Mouse (Mus musculus) limb, embryonic 13.5 days (tissue): ENCODE results near the gene Gbp8. TPM values are rescaled to one million over a fixed set of nuclear protein-coding genes. Genes with fewer than 3 reads are reported as not detected.
"Not testable (repeated sequence)": the region's sequence is repeated elsewhere in the genome, so short reads cannot be mapped to it uniquely, and the experiment has no call there.

Source experiments
- ATAC-seq: fragments of 200-750 bp; cut with Nextera tagmentation; 2 replicates; pipeline ENCODE4 v1.8.0; 2017; ENCODE audit warnings: low read depth, moderate number of reproducible peaks, moderate TSS enrichment; ENCODE audit not compliant: low FRiP score
- H3K27ac ChIP-seq: fragments of 300-500 bp; sonication (generic); 2 replicates; pipeline ENCODE4 v1.5.1; 2015; ENCODE audit warnings: inconsistent platforms, mild to moderate bottlenecking, moderate library complexity
- H3K27me3 ChIP-seq: fragments of 300-500 bp; sonication (generic); 2 replicates; pipeline ENCODE4 v1.6.1; 2015; ENCODE audit warnings: mild to moderate bottlenecking, inconsistent platforms
- H3K36me3 ChIP-seq: fragments of 300-500 bp; sonication (generic); 2 replicates; pipeline ENCODE4 v1.6.1; 2015; ENCODE audit warnings: inconsistent platforms, mild to moderate bottlenecking, moderate library complexity
- H3K4me1 ChIP-seq: fragments of 300-500 bp; sonication (generic); 2 replicates; pipeline ENCODE4 v1.6.1; 2015; ENCODE audit warnings: inconsistent platforms
- H3K4me2 ChIP-seq: fragments of 300-500 bp; sonication (generic); replicated peaks from 2 replicates; pipeline ENCODE4 v1.6.1; 2015; ENCODE audit warnings: inconsistent platforms, mild to moderate bottlenecking, moderate library complexity
- H3K4me3 ChIP-seq: fragments of 300-500 bp; sonication (generic); 2 replicates; pipeline ENCODE4 v1.5.1; 2015; ENCODE audit warnings: moderate library complexity, mild to moderate bottlenecking, inconsistent platforms
- H3K9ac ChIP-seq: fragments of 300-500 bp; sonication (generic); 2 replicates; pipeline ENCODE4 v1.6.1; 2015; ENCODE audit warnings: mild to moderate bottlenecking, inconsistent platforms
- H3K9me3 ChIP-seq: fragments of 300-500 bp; sonication (generic); 2 replicates; pipeline ENCODE4 v1.6.1; 2016; ENCODE audit warnings: inconsistent platforms
- WGBS: fragments of 180-500 bp; shearing (Covaris S2); methylation state at CpG from one replicate; pipeline ENCODE4 v1.1.7; 2015; 5-methylcytosine and 5-hydroxymethylcytosine counted together
- polyA plus RNA-seq: library from polyadenylated mRNA; unstranded; fragments of >200 nt; fragmentation: Nextera tagmentation; extraction: Ambion mirVana; gene quantifications from 2 replicates; pipeline ENCODE4 v1.2.1, GENCODE M21; 2015

Gbp8 gene
- polyA plus RNA-seq, 1 experiment from 2014 or later = 0.48 TPM

- 84% methylated on average over 2 of the region's 2 CpGs for WGBS
- no peaks in the 10 kb centered on the region for H3K9me3 ChIP-seq
- H3K27ac ChIP-seq = no peak overlapping the region
- H3K4me1 ChIP-seq = no peaks in the 10 kb centered on the region
- H3K9ac ChIP-seq = no peak overlapping the region
- H3K4me3 ChIP-seq = no peak overlapping the region
- no peak overlapping the region for H3K4me2 ChIP-seq
- no peak for ATAC-seq
- no peaks in the 10 kb centered on the region for H3K27me3 ChIP-seq
- no peaks in the 10 kb centered on the region for H3K36me3 ChIP-seq
These were observed 24.6 kb downstream of the Gbp8 start for GRCm38 (mm10) chr5:105114696-105115095.

- Histone ChIP-seq H3K27me3 (no peaks in the 10 kb centered on the region), H3K4me2 (no peak overlapping the region), H3K9me3 (no peaks in the 10 kb centered on the region), H3K4me1 (no peaks in the 10 kb centered on the region), H3K9ac (no peak overlapping the region), H3K4me3 (no peak overlapping the region), H3K27ac (no peak overlapping the region), H3K36me3 (no peaks in the 10 kb centered on the region)
- WGBS = 90% methylated on average over 5 of the region's 5 CpGs
- ATAC-seq = no peak
These were observed 25.7 kb downstream of the Gbp8 start for GRCm38 (mm10) chr5:105113656-105114055.

DNA sequence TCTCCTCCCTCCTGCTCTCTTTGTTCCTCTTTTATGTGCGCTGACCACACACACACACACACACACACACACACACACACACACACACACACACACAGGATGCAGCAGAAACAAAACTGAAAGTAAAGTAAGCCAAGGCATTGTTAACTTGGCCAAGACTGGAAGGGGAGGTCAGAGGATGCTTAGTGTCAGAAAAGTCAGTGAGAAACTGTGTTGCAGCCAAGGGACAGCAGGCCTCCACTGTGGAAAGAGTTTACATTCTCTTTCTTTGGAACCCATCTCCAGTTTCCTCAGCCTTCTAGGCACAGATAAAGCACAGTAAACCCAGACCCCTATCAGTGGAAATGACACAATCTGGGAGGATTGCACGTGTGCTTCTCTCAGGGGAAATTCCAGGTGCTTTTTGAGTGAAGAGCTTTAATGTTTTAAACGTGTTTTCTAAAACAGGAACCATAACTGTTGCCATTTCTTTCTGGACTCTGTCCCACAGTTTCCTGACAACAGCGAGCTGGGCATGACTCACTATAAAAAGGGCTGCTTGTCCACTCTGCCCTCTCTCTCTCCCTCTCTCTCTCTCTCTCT, 29.0 kb downstream of the Gbp8 start:
- H3K27me3 ChIP-seq, H3K9me3 ChIP-seq, H3K4me2 ChIP-seq, H3K36me3 ChIP-seq, ATAC-seq, H3K4me3 ChIP-seq, H3K4me1 ChIP-seq, H3K27ac ChIP-seq, H3K9ac ChIP-seq: not testable (repeated sequence)
- 20% methylated on average over 4 of the region's 4 CpGs for WGBS

DNA sequence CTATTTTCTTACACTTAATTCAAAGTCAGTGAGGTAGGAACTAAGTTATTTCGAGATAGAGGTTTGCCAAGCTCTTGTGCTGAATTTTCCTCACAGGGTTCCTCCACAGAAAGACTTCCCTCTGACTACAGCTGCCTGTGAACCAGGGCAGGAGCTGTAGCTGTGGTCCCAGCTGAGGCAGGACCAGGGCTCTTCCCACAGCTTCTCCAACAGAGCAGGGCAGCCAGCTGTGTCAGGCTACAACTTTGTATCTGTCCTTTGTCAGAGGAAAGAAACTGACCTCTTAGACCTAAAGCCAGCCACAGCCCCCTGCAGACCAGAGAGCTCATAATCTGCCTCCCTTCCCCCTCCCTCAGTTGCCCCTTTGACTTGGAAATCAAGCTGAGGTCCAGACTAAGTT, 29.6 kb downstream of the Gbp8 start:
- H3K9ac ChIP-seq, H3K4me1 ChIP-seq, H3K4me2 ChIP-seq, H3K9me3 ChIP-seq, H3K27ac ChIP-seq, H3K36me3 ChIP-seq, H3K4me3 ChIP-seq, ATAC-seq, H3K27me3 ChIP-seq: not testable (repeated sequence)
- WGBS = 53% methylated on average over 1 of the region's 1 CpGs

GRCm38 (mm10) chr5:105105689-105106088, 33.7 kb downstream of the Gbp8 start:
- not testable (repeated sequence) for H3K4me1 ChIP-seq, H3K27ac ChIP-seq, H3K4me3 ChIP-seq, H3K9me3 ChIP-seq, ATAC-seq, H3K4me2 ChIP-seq, H3K36me3 ChIP-seq, H3K9ac ChIP-seq, H3K27me3 ChIP-seq
- 78% methylated on average over 2 of the region's 2 CpGs for WGBS

- Histone ChIP-seq H3K36me3 (no peaks in the 10 kb centered on the region), H3K4me3 (no peak overlapping the region), H3K27ac (no peak overlapping the region), H3K4me2 (no peak overlapping the region), H3K4me1 (no peaks in the 10 kb centered on the region), H3K9me3 (0 out of 2 replicates have a peak, but pooled peaks cover 8% of the 10 kb centered on the region), H3K27me3 (no peaks in the 10 kb centered on the region), H3K9ac (no peak overlapping the region)
- ATAC-seq = no peak
These were observed 57.4 kb downstream of the Gbp8 start for GRCm38 (mm10) chr5:105081900-105082299.

DNA sequence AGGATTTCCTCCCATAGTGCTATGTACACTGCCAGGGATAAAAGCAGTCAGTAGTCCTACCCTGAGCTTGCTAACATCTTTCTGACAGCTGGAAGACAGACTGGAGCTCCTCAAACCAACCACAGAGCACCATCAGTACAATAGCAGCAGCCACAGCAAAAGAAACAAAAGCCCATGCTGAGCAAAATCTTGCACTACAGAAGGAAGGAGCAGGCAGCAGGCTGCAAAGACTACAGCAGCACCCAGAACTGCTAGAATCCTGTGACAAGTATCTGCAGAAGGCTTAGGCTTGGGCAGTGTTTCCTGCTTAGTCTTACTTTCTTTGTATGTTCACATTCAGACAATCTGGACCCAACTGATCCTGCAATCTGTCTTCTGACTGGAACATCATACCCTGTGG, 71.0 kb downstream of the Gbp8 start:
- not testable (repeated sequence) for H3K9ac ChIP-seq, ATAC-seq, H3K4me3 ChIP-seq, H3K36me3 ChIP-seq, H3K27me3 ChIP-seq, H3K9me3 ChIP-seq, H3K4me2 ChIP-seq, H3K4me1 ChIP-seq, H3K27ac ChIP-seq

DNA sequence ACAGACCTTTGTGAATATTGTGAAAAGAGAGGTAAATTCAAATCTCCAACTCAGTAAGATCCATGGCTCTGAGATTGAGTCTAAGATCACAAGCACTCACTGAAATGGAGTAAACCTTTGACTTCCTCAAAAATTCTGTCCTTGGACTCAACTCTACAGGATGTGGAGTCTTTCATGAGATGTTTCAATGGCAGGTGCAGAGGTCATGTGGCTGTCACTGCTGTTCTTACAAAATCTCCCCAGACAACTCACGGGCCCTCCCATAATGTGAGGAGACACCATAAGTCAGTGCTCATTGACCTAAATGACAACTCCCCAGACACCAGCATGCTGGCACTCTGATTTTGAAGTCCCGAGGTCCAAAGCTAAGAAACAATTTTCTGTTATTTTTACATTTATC, 74.9 kb downstream of the Gbp8 start:
- ATAC-seq = not testable (repeated sequence)

GRCm38 (mm10) chr5:105063321-105063720, 76.0 kb downstream of the Gbp8 start:
- Histone ChIP-seq H3K4me3 (no peak overlapping the region), H3K4me2 (no peak overlapping the region), H3K36me3 (no peaks in the 10 kb centered on the region), H3K9ac (no peak overlapping the region), H3K27ac (no peak overlapping the region), H3K4me1 (no peaks in the 10 kb centered on the region), H3K9me3 (no peaks in the 10 kb centered on the region), H3K27me3 (no peaks in the 10 kb centered on the region)
- 57% methylated on average over 1 of the region's 1 CpGs for WGBS
- ATAC-seq = no peak

More for the DNA sequence above, 74.9 kb downstream of the Gbp8 start:
- WGBS = 76% methylated on average over 2 of the region's 2 CpGs
- H3K4me2 ChIP-seq, H3K27ac ChIP-seq, H3K27me3 ChIP-seq, H3K4me3 ChIP-seq, H3K9ac ChIP-seq, H3K9me3 ChIP-seq, H3K4me1 ChIP-seq, H3K36me3 ChIP-seq: not testable (repeated sequence)

DNA sequence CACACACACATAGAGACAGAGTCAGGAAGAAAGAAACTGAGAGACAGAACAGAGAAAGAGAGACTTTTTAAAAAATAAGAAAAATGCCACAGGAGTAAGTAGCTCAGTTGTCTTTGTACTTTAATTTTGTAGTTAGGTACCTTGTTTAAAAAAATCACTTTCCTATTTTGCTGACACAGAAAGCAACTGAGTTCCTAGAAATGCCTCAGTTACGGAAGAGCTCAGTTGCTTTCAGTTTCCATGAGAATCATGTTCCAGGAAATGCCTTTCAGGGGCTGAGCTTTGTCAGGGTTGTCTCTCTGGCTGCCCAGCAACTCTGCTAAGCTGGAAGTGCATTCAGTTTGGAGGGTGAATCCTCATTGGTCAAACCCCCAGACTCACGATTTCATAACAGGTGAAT, 76.9 kb downstream of the Gbp8 start:
- not testable (repeated sequence) for H3K9ac ChIP-seq, ATAC-seq, H3K4me1 ChIP-seq, H3K36me3 ChIP-seq, H3K27me3 ChIP-seq, H3K27ac ChIP-seq, H3K9me3 ChIP-seq, H3K4me2 ChIP-seq, H3K4me3 ChIP-seq
- 67% methylated on average over 2 of the region's 2 CpGs for WGBS

- no peak overlapping the region for H3K9ac ChIP-seq
- no peak overlapping the region for H3K27ac ChIP-seq
- no peak overlapping the region for H3K4me2 ChIP-seq
- no peaks in the 10 kb centered on the region for H3K27me3 ChIP-seq
- no peaks in the 10 kb centered on the region for H3K4me1 ChIP-seq
- H3K9me3 ChIP-seq = no peaks in the 10 kb centered on the region
- H3K36me3 ChIP-seq = no peaks in the 10 kb centered on the region
- H3K4me3 ChIP-seq = no peak overlapping the region
- WGBS = 94% methylated on average over 2 of the region's 2 CpGs
- ATAC-seq = no peak
These were observed 79.1 kb downstream of the Gbp8 start for GRCm38 (mm10) chr5:105060224-105060623.

DNA sequence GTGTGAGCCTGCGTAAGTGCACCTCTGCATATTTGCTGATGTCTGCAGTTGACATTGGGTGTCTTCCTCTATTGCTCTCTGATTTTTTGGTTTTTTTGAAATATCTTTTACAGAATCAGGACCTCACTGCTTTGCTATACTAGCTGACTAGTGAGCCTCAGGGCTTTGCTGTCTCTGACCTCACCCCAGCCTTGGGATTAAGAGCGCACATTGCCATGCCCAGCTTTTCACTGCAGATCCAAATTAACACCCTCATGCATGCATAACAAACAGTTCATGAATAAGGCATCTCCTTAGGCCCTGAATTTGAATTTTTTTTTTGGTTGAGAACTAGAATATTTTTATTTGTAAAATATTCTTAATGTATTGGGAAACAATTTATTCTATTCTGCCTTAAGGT, 84.1 kb downstream of the Gbp8 start:
- Histone ChIP-seq H3K4me1 (no peaks in the 10 kb centered on the region), H3K36me3 (no peaks in the 10 kb centered on the region), H3K27me3 (no peaks in the 10 kb centered on the region), H3K4me2 (no peak overlapping the region), H3K9ac (no peak overlapping the region), H3K9me3 (no peaks in the 10 kb centered on the region), H3K4me3 (no peak overlapping the region), H3K27ac (no peak overlapping the region)
- no peak for ATAC-seq
- WGBS = 87% methylated on average over 2 of the region's 2 CpGs

DNA sequence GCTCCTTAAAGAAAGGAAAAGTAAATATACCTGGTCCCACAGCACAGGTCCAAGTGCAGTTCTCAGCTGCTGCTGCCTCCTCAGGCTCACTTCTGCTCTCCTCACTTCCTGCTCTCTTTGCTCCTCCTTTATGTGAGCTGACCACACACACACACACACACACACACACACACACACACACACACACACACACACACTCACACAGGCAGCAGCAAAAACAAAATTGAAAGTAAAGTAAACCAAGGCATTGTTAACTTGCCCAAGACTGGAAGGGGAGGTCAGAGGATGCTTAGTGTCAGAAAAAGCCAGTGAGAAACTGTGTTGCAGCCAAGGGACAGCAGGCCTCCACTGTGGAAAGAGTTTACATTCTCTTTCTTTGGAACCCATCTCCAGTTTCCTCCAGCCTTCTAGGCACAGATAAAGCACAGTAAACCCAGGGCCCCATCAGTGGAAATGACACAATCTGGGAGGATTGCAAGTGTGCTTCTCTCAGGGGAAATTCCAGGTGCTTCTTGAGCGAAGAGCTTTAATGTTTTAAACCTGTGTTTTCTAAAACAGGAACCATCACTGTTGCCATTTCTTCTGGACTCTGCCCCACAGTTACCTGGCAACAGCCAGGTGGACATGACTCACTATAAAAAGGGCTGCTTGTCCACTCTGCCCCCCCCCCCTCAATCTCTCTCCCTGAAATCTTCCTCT, 85.7 kb downstream of the Gbp8 start:
- not testable (repeated sequence) for H3K4me3 ChIP-seq, ATAC-seq, H3K27ac ChIP-seq, H3K9me3 ChIP-seq, H3K4me2 ChIP-seq, H3K36me3 ChIP-seq, H3K9ac ChIP-seq, H3K4me1 ChIP-seq, H3K27me3 ChIP-seq
- WGBS = 67% methylated on average over 1 of the region's 1 CpGs
